Mouse (Mus musculus) midbrain, embryonic 11.5 days (tissue): ENCODE measurements around the gene Cdk5rap3. TPM values are rescaled to one million over a fixed set of nuclear protein-coding genes. Genes with fewer than 3 reads are reported as not detected.
A peak's percentile ranks its signal among the peaks of the same experiment; 100 is the strongest.

Source experiments
- ATAC-seq: fragments of 200-750 bp; cut with Nextera tagmentation; 2 replicates; pipeline ENCODE4 v1.8.0; 2017; ENCODE audit warnings: moderate TSS enrichment, moderate library complexity; ENCODE audit not compliant: low FRiP score
- DNase-seq: peaks from one replicate; pipeline ENCODE4 v3.0.0; 2015; ENCODE audit warnings: low spot score; ENCODE audit errors: missing footprints
- H3K27ac ChIP-seq: fragments of 300-500 bp; sonication (generic); 2 replicates; pipeline ENCODE4 v1.5.1; 2014; ENCODE audit warnings: low read depth, low read length
- H3K27me3 ChIP-seq: fragments of 300-500 bp; sonication (generic); 2 replicates; pipeline ENCODE4 v1.6.1; 2014; ENCODE audit warnings: mild to moderate bottlenecking, low read length, moderate library complexity, mixed read lengths; ENCODE audit not compliant: control insufficient read depth, insufficient read depth
- H3K36me3 ChIP-seq: fragments of 300-500 bp; sonication (generic); 2 replicates; pipeline ENCODE4 v1.6.1; 2014; ENCODE audit warnings: mild to moderate bottlenecking, low read length, moderate library complexity, mixed read lengths; ENCODE audit not compliant: control insufficient read depth, insufficient read depth
- H3K4me1 ChIP-seq: fragments of 300-500 bp; sonication (generic); 2 replicates; pipeline ENCODE4 v1.6.1; 2014; ENCODE audit warnings: low read length; ENCODE audit not compliant: control insufficient read depth, insufficient read depth
- H3K4me2 ChIP-seq: fragments of 300-500 bp; sonication (generic); 2 replicates; pipeline ENCODE4 v1.6.1; 2014; ENCODE audit warnings: mild to moderate bottlenecking, moderate library complexity
- H3K4me3 ChIP-seq: fragments of 300-500 bp; sonication (generic); 2 replicates; pipeline ENCODE4 v1.5.1; 2014; ENCODE audit warnings: low read depth, low read length
- H3K9ac ChIP-seq: fragments of 300-500 bp; sonication (generic); 2 replicates; pipeline ENCODE4 v1.6.1; 2014; ENCODE audit warnings: low read length
- H3K9me3 ChIP-seq: fragments of 300-500 bp; sonication (generic); 2 replicates; pipeline ENCODE4 v1.6.1; 2016; ENCODE audit warnings: low read length; ENCODE audit not compliant: control insufficient read depth
- WGBS: fragments of 180-500 bp; shearing (Covaris S2); extraction: QIAGEN DNeasy Blood & Tissue Kit; methylation state at CpG from one replicate; pipeline ENCODE4 v1.1.7; 2014; 5-methylcytosine and 5-hydroxymethylcytosine counted together
- polyA plus RNA-seq: library from polyadenylated mRNA; unstranded; fragments of >200 nt; fragmentation: Nextera tagmentation; extraction: Ambion mirVana; gene quantifications from 2 replicates; pipeline ENCODE4 v1.2.1, GENCODE M21; 2014

Gene Cdk5rap3
- polyA plus RNA-seq, 1 experiment from 2014 or later = 91.4 TPM

DNA sequence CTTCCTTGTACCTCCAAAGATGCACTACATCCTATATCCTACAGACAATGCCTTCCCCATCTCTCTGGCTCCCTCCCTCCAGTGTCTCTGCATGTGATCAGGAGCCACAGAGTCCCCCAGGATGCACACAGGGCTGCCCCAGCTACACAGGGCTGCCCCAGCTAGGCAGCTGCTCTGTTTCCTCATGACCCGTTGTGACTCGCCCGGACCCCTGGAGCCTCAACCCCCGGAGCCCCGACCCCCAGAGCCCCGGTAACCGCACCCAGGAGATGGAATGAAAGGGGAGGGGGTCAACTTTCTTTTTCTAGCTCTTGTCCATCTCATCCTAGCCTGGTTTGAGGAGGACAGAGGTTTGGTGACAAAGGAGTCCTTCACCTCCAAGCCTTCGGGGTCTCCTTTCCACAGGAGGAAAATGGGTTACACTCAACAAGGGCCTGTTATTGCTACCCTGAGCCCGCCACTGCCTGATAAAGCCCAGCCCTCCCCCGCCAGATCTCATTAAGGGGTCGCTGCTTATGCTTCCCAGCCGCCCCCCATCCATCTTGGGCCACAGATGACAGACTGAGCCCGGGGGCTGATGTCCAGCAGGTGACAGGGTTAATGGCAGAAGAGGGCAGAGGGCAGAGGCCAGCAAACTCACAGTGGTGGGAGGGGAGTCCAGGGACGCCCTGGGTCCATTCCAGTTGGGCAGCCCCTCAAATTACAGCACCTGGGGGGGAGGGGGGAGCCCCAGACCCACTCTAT, 24.3 kb downstream of the Cdk5rap3 start:
- H3K4me1 ChIP-seq = peaks cover 23% of the 10 kb centered on the region

DNA sequence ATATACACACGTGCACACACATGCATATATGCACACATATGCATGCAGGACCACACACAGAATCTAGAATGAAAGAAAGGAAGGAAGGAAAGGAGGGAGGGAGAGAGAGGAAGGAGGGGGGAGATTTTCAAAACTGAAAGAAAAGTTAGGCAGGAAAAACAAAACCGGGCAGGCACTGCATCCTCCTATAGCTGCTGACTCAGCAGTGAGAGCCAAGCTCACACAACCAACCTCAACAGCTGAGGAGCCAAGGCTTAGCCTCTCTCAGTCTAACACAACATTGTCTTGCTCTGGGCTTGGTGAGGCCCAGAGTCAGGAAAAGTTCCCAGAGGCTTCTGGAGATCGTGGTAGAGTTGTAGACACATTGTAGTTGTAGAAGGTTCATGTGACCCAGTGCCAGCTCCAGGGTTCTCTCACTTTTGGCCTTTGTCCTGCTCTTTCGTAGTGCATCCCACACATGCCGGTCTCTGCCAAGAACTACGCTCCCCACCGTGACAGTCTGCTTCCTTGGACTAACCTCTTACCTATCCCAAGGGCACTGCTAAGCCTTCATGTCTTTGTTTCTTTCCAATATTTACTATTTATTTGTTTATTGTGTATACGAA, 29.3 kb downstream of the Cdk5rap3 start:
- no peak overlapping the region for H3K9ac ChIP-seq
- no peaks in the 10 kb centered on the region for H3K36me3 ChIP-seq
- H3K4me1 ChIP-seq = peaks cover 23% of the 10 kb centered on the region
- H3K27ac ChIP-seq = peak overlapping the region; percentile 40
- WGBS = 86% methylated on average over 8 of the region's 8 CpGs
- H3K4me3 ChIP-seq = no peak overlapping the region
- no peaks in the 10 kb centered on the region for H3K9me3 ChIP-seq
- no peak for ATAC-seq
- no peaks in the 10 kb centered on the region for H3K27me3 ChIP-seq
- DNase-seq = no peak
- no peak overlapping the region for H3K4me2 ChIP-seq

More for the DNA sequence above, 24.3 kb downstream of the Cdk5rap3 start:
- no peaks in the 10 kb centered on the region for H3K9me3 ChIP-seq
- DNase-seq = no peak
- ATAC-seq = no peak
- 0 out of 2 replicates have a peak overlapping the region, but pooled peaks have one; percentile 22 for H3K27ac ChIP-seq
- no peak overlapping the region for H3K4me2 ChIP-seq
- 45% methylated on average over 14 of the region's 14 CpGs for WGBS
- H3K36me3 ChIP-seq = no peaks in the 10 kb centered on the region
- no peak overlapping the region for H3K4me3 ChIP-seq
- H3K9ac ChIP-seq = no peak overlapping the region
- H3K27me3 ChIP-seq = no peaks in the 10 kb centered on the region

DNA sequence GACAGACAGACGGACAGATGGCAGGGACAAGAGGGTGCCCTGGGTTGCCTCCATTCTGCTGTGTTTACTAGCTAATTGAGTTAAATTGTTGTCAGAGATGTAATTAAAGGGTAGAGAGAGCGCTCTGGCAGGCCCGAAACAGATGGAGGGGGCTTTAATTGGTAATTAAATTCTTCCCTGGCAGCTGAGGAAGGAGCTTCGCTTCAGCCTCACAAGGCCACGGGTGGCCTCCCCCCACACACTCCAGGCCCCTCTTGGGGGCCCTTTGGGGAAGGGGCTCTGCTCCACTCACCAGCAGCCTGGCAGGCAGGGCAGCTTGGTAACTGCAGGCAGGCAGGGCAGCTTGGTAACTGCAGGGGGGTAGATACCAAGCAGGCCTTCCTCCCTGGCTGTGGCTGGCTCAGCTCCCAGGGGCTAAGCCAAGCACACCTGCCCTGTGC, 30.4 kb downstream of the Cdk5rap3 start:
- no peak for DNase-seq
- WGBS = 33% methylated on average over 5 of the region's 5 CpGs
- peak; percentile 52; the same call in 1 of the 2 replicates for ATAC-seq
- peaks cover 21% of the 10 kb centered on the region for H3K4me1 ChIP-seq
- no peaks in the 10 kb centered on the region for H3K9me3 ChIP-seq
- H3K9ac ChIP-seq = peak overlapping the region; percentile 57
- H3K27ac ChIP-seq = peak overlapping the region; percentile 90
- no peak overlapping the region for H3K4me3 ChIP-seq
- no peaks in the 10 kb centered on the region for H3K36me3 ChIP-seq
- H3K27me3 ChIP-seq = no peaks in the 10 kb centered on the region
- no peak overlapping the region for H3K4me2 ChIP-seq

- ATAC-seq (no peak), DNase-seq (no peak)
- Histone ChIP-seq H3K4me2 (no peak overlapping the region), H3K36me3 (no peaks in the 10 kb centered on the region), H3K9ac (no peak overlapping the region), H3K9me3 (no peaks in the 10 kb centered on the region), H3K4me1 (peaks cover 42% of the 10 kb centered on the region), H3K27ac (peak overlapping the region; percentile 100), H3K27me3 (no peaks in the 10 kb centered on the region), H3K4me3 (no peak overlapping the region)
- WGBS = 87% methylated on average over 9 of the region's 9 CpGs
These were observed 36.0 kb downstream of the Cdk5rap3 start for GRCm38 (mm10) chr11:96880296-96880695.

DNA sequence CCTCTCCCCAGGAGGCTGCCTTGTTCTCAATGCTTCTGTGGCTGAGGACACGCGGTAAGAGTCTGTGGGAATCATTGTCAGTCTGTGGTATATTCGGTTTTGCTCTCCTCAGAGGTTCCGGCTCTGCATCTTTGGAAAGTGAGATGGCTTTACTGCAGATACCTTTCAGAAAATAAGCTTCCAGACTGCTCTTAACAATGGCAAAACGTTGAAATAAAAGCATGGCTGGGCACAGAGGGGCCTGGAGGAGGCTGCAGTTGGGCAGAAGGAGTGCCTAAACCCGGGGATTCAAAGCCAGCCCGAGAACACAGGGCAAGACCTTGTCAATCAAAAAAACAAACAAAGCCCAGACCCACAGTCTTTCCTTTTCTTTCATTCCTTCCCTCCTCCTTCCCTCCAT, 36.9 kb downstream of the Cdk5rap3 start:
- 6% methylated on average over 7 of the region's 7 CpGs for WGBS
- no peaks in the 10 kb centered on the region for H3K27me3 ChIP-seq
- H3K36me3 ChIP-seq = no peaks in the 10 kb centered on the region
- DNase-seq (peak; percentile 94), ATAC-seq (no peak)
- peaks cover 48% of the 10 kb centered on the region for H3K4me1 ChIP-seq
- H3K4me3 ChIP-seq = no peak overlapping the region
- H3K9me3 ChIP-seq = no peaks in the 10 kb centered on the region
- H3K9ac ChIP-seq = peak overlapping the region; percentile 46
- H3K4me2 ChIP-seq = no peak overlapping the region
- H3K27ac ChIP-seq = peak overlapping the region; percentile 100

GRCm38 (mm10) chr11:96878715-96879114, 37.6 kb downstream of the Cdk5rap3 start:
- H3K9ac ChIP-seq = peak overlapping the region; percentile 46
- H3K4me1 ChIP-seq = peaks cover 54% of the 10 kb centered on the region

DNA sequence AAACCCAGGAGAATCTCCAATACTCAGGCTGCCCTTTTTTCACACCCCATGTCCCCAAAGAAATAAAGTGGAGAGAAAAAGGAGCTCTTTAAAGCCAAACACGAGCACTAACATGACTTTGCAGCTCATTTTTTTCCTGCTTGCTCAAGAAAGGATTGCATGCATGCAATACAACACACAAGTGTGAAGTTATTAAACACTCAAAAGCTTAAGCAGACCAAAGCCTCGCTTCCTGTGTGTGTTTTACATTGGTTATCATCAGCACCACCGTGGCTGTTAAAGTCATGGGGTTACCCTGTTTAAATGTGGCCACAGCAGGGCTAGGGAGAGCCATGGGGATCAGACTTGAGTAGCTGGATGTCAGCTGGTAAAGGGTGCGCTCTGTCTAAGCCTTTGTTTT, 39.2 kb downstream of the Cdk5rap3 start:
- no peaks in the 10 kb centered on the region for H3K27me3 ChIP-seq
- no peak for DNase-seq
- peak overlapping the region; percentile 85 for H3K9ac ChIP-seq
- H3K4me2 ChIP-seq = peak overlapping the region; percentile 47
- peaks cover 69% of the 10 kb centered on the region for H3K4me1 ChIP-seq
- H3K4me3 ChIP-seq = no peak overlapping the region
- no peaks in the 10 kb centered on the region for H3K9me3 ChIP-seq
- ATAC-seq = no peak
- WGBS = 38% methylated on average over 4 of the region's 4 CpGs
- H3K36me3 ChIP-seq = no peaks in the 10 kb centered on the region
- peak overlapping the region; percentile 100 for H3K27ac ChIP-seq

More at GRCm38 (mm10) chr11:96878715-96879114, 37.6 kb downstream of the Cdk5rap3 start:
- Histone ChIP-seq H3K36me3 (no peaks in the 10 kb centered on the region), H3K9me3 (no peaks in the 10 kb centered on the region), H3K4me2 (no peak overlapping the region), H3K4me3 (no peak overlapping the region), H3K27ac (peak overlapping the region; percentile 100), H3K27me3 (no peaks in the 10 kb centered on the region)
- ATAC-seq (no peak), DNase-seq (no peak)
- WGBS = 20% methylated on average over 3 of the region's 3 CpGs

- no peaks in the 10 kb centered on the region for H3K27me3 ChIP-seq
- H3K27ac ChIP-seq = peak overlapping the region; percentile 100
- H3K9ac ChIP-seq = peak overlapping the region; percentile 85
- peak overlapping the region; percentile 47 for H3K4me2 ChIP-seq
- 1% methylated on average over 13 of the region's 13 CpGs for WGBS
- H3K4me3 ChIP-seq = peak overlapping the region; percentile 13
- no peaks in the 10 kb centered on the region for H3K36me3 ChIP-seq
- H3K9me3 ChIP-seq = no peaks in the 10 kb centered on the region
- H3K4me1 ChIP-seq = peaks cover 75% of the 10 kb centered on the region
- peak; percentile 97 for DNase-seq
- peak; percentile 58 for ATAC-seq
These were observed 39.8 kb downstream of the Cdk5rap3 start for GRCm38 (mm10) chr11:96876300-96877040.
